Mouse (Mus musculus): ENCODE measurements at regions not wholly inside any gene's neighbourhood (a gene's known extent, or its start where the extent isn't known, plus 50 kb on each side); places are given as distances from the start of the nearest gene placed in this dataset.

DNA sequence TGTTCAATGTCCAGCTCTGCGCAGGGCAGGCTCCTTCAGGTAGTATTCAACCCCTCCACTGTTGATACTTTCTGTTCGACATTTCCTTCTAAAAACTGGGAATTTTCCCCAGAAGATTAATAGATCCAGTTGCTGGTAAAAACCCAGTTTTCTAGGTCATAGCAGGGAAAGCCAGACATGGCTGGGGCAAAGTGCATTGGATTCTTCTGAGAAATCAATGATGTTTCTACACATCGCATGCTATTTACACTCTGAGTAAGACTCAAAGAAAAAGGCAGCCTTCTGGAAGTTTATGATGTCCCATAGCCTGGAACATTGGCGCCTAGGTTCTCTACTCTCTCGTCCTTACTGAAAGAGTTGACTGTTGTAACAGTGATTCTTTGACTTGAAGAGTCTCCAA is 80.0 kb upstream of the Nphp3 start:
- DNase-seq (ENCODE audit: low spot score in 2 of 2), result no peak

DNA sequence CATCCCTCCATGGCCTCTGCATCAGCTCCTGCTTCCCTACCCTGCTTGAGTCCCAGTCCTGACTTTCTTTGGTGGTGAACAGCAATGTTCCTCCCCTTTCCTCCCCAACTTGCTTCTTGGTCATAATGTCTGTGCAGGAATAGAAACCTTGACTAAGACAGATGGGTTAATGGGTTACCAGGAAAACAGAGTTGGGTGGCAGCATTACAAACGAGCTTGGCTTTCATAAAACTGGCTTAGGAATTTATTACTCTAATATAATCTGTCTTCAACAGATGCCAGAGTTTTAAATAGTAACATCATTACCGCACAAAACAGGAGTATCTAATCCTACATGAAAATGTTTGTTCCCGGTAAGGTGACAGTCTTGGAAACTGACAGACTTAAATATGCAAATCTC is 77.7 kb upstream of the Nphp3 start:
- no peak for DNase-seq (ENCODE audit: low spot score in 2 of 2)

DNA sequence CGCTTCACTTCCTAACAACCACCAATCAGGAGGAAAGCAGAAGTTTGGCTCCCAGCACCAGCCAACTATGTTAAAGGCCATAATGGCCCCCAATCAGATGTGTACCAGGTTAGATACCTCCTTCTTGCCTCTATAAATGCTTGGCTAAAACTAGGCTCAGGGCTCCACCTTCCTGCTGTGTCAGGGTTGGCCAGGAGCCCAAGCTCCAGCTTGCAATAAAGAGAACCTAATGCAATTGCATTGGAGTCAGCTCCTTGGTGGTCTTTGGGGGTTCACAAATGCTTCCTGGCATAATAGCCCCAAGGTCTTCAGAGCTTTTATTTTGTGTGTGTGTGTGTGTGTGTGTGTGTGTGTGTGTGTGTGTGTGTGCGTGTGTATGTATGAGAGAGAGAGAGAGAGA is 76.9 kb upstream of the Nphp3 start:
- no peak for DNase-seq (ENCODE audit: low spot score in 2 of 2)

- no peak for DNase-seq (ENCODE audit: low spot score in 2 of 2)
Measured at GRCm38 (mm10) chr9:103928744-103929527, 73.4 kb upstream of the Nphp3 start.

DNA sequence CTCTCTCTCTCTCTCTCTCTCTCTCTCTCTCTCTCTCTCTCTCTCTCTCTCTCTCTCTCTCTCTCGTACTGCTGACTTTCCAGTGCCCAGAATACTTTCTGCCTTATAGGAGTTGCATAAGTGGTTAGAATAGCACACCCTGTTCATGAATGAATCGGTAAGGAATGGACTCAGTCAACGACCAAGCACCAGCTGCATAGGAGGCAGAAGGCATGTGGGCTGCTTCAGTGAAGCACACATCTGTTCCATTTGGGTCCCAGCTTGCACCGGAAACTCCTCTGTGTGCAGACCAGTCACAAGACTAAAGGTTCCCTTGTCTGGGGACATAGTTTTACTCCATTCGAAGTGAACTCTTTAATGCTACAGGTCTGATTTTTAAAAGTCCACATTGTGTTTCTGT is 64.3 kb upstream of the Nphp3 start:
- peak; percentile 13 to 24 for DNase-seq (ENCODE audit: low spot score in 2 of 2)

- no peak for DNase-seq (ENCODE audit: low spot score in 2 of 2)
Measured at GRCm38 (mm10) chr9:103940010-103940409, 62.3 kb upstream of the Nphp3 start.

DNA sequence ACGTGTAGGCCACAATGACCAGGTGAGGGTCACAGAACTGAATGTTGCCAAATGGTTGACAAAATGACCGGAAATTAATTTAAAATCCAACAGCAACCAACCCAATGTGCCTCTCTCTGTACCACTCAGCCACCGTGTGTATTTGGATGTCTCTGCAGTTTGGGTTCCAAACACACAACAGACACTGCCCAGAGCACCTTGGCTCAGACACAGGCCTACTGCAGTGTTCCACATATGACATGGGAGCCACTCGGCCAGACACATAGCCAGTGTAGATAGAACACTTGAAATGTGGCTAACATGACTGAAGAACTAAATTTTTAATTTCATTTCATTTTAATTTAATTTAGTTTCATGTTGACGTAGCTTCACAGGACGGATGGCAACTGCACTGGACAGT is 61.8 kb upstream of the Nphp3 start:
- no peak for DNase-seq (ENCODE audit: low spot score in 2 of 2)

- no peak for DNase-seq (ENCODE audit: low spot score in 2 of 2)
Measured at GRCm38 (mm10) chr9:103941176-103941900, 61.0 kb upstream of the Nphp3 start.

DNA sequence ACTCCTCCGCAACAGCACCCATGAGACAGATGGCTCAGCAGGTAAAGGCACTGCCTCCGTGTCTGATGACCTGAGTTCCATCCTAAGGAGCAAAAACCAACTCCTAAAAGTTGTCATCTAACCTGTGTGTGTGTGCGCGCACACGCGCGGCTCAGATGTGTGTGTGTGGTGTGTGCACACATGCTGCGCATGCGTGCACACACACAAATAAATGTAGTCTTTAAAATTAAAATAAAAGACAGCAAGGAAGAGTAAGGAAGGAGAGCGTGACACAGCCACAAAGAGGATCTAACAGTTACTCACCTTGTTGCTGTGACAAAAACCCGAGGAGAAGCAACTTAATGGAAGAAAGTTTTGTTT is 60.5 kb upstream of the Nphp3 start:
- DNase-seq (ENCODE audit: low spot score in 2 of 2), result no peak

DNA sequence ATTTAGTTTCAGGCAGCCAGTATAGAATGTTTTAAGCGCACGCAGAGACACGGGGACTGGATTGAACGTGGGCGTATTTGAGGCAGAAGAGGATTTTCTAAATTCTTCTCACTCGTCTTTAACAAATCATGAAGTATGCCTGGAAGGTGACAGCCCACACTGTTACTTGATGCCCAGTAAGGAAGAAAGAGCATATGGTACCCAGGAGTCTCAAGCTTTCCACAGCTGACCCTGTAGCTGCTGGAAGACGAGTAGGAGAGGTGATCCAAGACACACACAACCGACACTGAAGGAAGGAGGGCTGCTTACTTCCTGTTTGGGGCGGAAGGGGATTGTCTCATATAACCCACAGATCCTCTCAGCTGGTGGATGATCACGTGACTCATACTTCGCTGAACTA is 56.9 kb upstream of the Nphp3 start:
- peak; percentile 9 to 12 for DNase-seq (ENCODE audit: low spot score in 2 of 2)

DNA sequence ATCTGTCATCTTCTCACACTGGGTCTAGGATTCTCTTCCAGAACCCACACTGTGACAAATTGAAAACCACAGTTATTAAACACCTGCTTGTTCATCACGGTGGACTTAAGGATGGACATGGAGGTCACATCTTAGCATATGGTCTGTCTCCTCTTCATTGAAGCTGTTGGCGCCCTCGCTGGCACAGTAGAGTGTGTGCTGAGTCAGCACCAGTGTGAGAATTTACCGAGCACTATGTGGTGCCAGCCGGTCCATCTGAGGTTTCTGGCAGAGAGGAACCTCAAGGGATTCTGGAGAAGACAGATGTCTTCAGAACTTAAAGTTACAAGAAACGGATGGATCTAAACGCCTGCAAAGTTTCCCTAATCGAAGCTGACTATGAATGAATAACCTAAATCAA is 50.5 kb upstream of the Nphp3 start:
- no peak for DNase-seq (ENCODE audit: low spot score in 2 of 2)

All from frontal cortex, postnatal 25 days (tissue).